Mouse (Mus musculus) stomach, postnatal 0 days (tissue): Measurements from ENCODE around the gene Lpin2.

Source experiments
- CTCF ChIP-seq: IDR thresholded peaks from 2 replicates; pipeline ENCODE4 v1.5.1; 2016; ENCODE audit warnings: antibody characterized with exemption, low read depth, mild to moderate bottlenecking, moderate library complexity
- EP300 ChIP-seq: optimal IDR thresholded peaks from 2 replicates; pipeline ENCODE3; 2016; ENCODE audit warnings: antibody characterized with exemption

GRCm38 (mm10) chr17:71234041-71234594, 51.8 kb downstream of the Lpin2 start:
- TF ChIP-seq CTCF, result no peak
- TF ChIP-seq EP300, result no peak
